Mouse (Mus musculus): Measurements from ENCODE around the gene Rhox10. TPM values are rescaled to one million over a fixed set of nuclear protein-coding genes. Genes with fewer than 3 reads are reported as not detected.

The Rhox10 gene
- polyA plus RNA-seq, 1 experiment from 2014 or later: not detected

DNA sequence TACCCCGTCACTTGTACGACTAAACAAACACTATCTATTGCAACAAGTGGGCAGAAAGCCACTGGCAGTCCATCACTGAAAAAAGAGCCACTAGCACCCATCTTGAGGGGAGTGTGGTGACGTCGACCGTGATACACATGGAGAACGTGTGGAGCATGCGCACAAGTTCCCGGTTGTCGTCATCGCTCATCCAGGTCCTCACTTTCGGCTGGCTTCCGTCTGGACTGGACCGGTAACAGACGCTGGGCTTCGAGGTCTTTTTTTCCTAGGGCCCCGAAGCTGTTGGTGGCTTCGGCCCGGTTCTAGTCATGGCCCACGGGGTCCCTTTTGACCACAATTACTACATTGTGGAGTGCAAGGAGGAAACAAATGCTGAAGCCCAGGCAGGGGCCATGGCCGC is 54.7 kb downstream of the Rhox10 start, which contains the start of gene Rhox13:
Rhox13 (plus strand) TSS at position 238 of the 400 bp plus-strand sequence.
- H3K4me2 ChIP-seq (ENCODE audit: low read length): no peak within 1 kb of the TSS
- H3K27me3 ChIP-seq (replicated peaks; ENCODE audit: control insufficient read depth, insufficient read depth, low read length): no peaks in the 10 kb centered on the region
- H3K4me1 ChIP-seq (replicated peaks; ENCODE audit: control insufficient read depth, insufficient read depth, low read length): no peaks in the 10 kb centered on the region
- WGBS: 95% methylated on average over 20 of the region's 20 CpGs
- ATAC-seq (replicated peaks; ENCODE audit: low FRiP score, low TSS enrichment, low read depth) (no peak), DNase-seq (ENCODE audit: low spot score) (no peak)
- H3K27ac ChIP-seq (ENCODE audit: low read depth): no peak within 1 kb of the TSS
- H3K9ac ChIP-seq (ENCODE audit: low read length): no peak within 1 kb of the TSS
- 0 out of 2 replicates have a peak, but pooled peaks cover 5% of the 10 kb centered on the region for H3K9me3 ChIP-seq (ENCODE audit: control insufficient read depth, low read length)
- H3K36me3 ChIP-seq (ENCODE audit: control insufficient read depth, insufficient read depth, low read length): no peaks in the 10 kb centered on the region
- H3K4me3 ChIP-seq (ENCODE audit: low read depth, low read length): no peak within 1 kb of the TSS

Other genes with a start within 250 kb of the Rhox10 start
- not detected in 2 replicates for gene Rhox6, start 239.6 kb upstream of the Rhox10 start, polyA plus RNA-seq (2014; fragmentation: Nextera tagmentation; extraction: Ambion mirVana)
- not detected in 2 replicates for gene Rhox7a, start 234.8 kb upstream of the Rhox10 start, polyA plus RNA-seq (2014; fragmentation: Nextera tagmentation; extraction: Ambion mirVana)
- gene Rhox8, start 187.5 kb upstream of the Rhox10 start, polyA plus RNA-seq (2014; fragmentation: Nextera tagmentation; extraction: Ambion mirVana): not detected in 2 replicates
- not detected in 2 replicates for gene Rhox7b, start 169.2 kb upstream of the Rhox10 start, polyA plus RNA-seq (2014; fragmentation: Nextera tagmentation; extraction: Ambion mirVana)
- not detected in 2 replicates for gene Rhox9, start 164.7 kb upstream of the Rhox10 start, polyA plus RNA-seq (2014; fragmentation: Nextera tagmentation; extraction: Ambion mirVana)
- gene Btg1-ps1, start 47.7 kb upstream of the Rhox10 start, polyA plus RNA-seq (2014; fragmentation: Nextera tagmentation; extraction: Ambion mirVana): not detected in 2 replicates
- gene Btg1-ps2, start 23.4 kb upstream of the Rhox10 start, polyA plus RNA-seq (2014; fragmentation: Nextera tagmentation; extraction: Ambion mirVana): not detected in 2 replicates
- not detected in 2 replicates for gene Rhox11, start 18.7 kb downstream of the Rhox10 start, polyA plus RNA-seq (2014; fragmentation: Nextera tagmentation; extraction: Ambion mirVana)
- gene Rhox12, start 44.4 kb downstream of the Rhox10 start, polyA plus RNA-seq (2014; fragmentation: Nextera tagmentation; extraction: Ambion mirVana): not detected in 2 replicates
- not detected in 2 replicates for gene Rhox13, start 54.7 kb downstream of the Rhox10 start, polyA plus RNA-seq (2014; fragmentation: Nextera tagmentation; extraction: Ambion mirVana)
- gene Zbtb33, start 123.3 kb downstream of the Rhox10 start, polyA plus RNA-seq (2014; fragmentation: Nextera tagmentation; extraction: Ambion mirVana): 5.1 and 6.2 TPM in 2 replicates
- 29.7 and 34.2 TPM in 2 replicates for gene Tmem255a, start 186.0 kb downstream of the Rhox10 start, polyA plus RNA-seq (2014; fragmentation: Nextera tagmentation; extraction: Ambion mirVana)
- gene Atp1b4, start 249.7 kb downstream of the Rhox10 start, polyA plus RNA-seq (2014; fragmentation: Nextera tagmentation; extraction: Ambion mirVana): not detected in 2 replicates

Measured in intestine, embryonic 14.5 days (tissue).